Mouse (Mus musculus) midbrain, postnatal 0 days (tissue): ENCODE measurements around the gene Tmem239. TPM values are rescaled to one million over a fixed set of nuclear protein-coding genes. Genes with fewer than 3 reads are reported as not detected.
A peak's percentile ranks its signal among the peaks of the same experiment; 100 is the strongest.

Experiments used
- ATAC-seq: fragments of 200-750 bp; cut with Nextera tagmentation; 2 replicates; pipeline ENCODE4 v1.8.0; 2017; ENCODE audit warnings: moderate number of reproducible peaks, mild to moderate bottlenecking, moderate TSS enrichment, moderate library complexity; ENCODE audit not compliant: low FRiP score
- DNase-seq: peaks from one replicate; pipeline ENCODE4 v3.0.0-alpha.2; 2015; ENCODE audit warnings: low spot score
- H3K27ac ChIP-seq: fragments of 300-500 bp; sonication (generic); 2 replicates; pipeline ENCODE4 v1.5.1; 2014; ENCODE audit warnings: low read depth, mild to moderate bottlenecking, low read length, mixed read lengths
- H3K27me3 ChIP-seq: fragments of 300-500 bp; sonication (generic); 2 replicates; pipeline ENCODE4 v1.6.1; 2014; ENCODE audit warnings: low read length, control low read depth, mixed read lengths; ENCODE audit not compliant: insufficient read depth
- H3K36me3 ChIP-seq: fragments of 300-500 bp; sonication (generic); 2 replicates; pipeline ENCODE4 v1.6.1; 2014; ENCODE audit warnings: low read length, control low read depth, mixed read lengths; ENCODE audit not compliant: insufficient read depth
- H3K4me1 ChIP-seq: fragments of 300-500 bp; sonication (generic); 2 replicates; pipeline ENCODE4 v1.6.1; 2014; ENCODE audit warnings: mild to moderate bottlenecking, control low read depth, antibody characterized with exemption, low read length, mixed read lengths; ENCODE audit not compliant: insufficient read depth
- H3K4me2 ChIP-seq: fragments of 300-500 bp; sonication (generic); 2 replicates; pipeline ENCODE4 v1.6.1; 2014; ENCODE audit warnings: low read depth, mild to moderate bottlenecking, low read length, mixed read lengths; ENCODE audit not compliant: poor library complexity, severe bottlenecking
- H3K4me3 ChIP-seq: fragments of 300-500 bp; sonication (generic); 2 replicates; pipeline ENCODE4 v1.5.1; 2014; ENCODE audit warnings: low read depth, mild to moderate bottlenecking, low read length, moderate library complexity
- H3K9ac ChIP-seq: fragments of 300-500 bp; sonication (generic); replicated peaks from 2 replicates; pipeline ENCODE4 v1.6.1; 2014; ENCODE audit warnings: mild to moderate bottlenecking, low read length, moderate library complexity, mixed read lengths; ENCODE audit not compliant: poor library complexity, severe bottlenecking
- H3K9me3 ChIP-seq: fragments of 300-500 bp; sonication (generic); 2 replicates; pipeline ENCODE4 v1.6.1; 2016; ENCODE audit warnings: low read length, control low read depth
- CTCF ChIP-seq: IDR thresholded peaks from 2 replicates; pipeline ENCODE4 v1.5.1; 2016; ENCODE audit warnings: antibody characterized with exemption, mild to moderate bottlenecking
- WGBS: fragments of 180-500 bp; shearing (Covaris S2); extraction: QIAGEN DNeasy Blood & Tissue Kit; methylation state at CpG from one replicate; pipeline ENCODE4 v1.1.7; 2014; 5-methylcytosine and 5-hydroxymethylcytosine counted together
- polyA plus RNA-seq: library from polyadenylated mRNA; unstranded; fragments of >200 nt; fragmentation: Nextera tagmentation; extraction: Ambion mirVana; gene quantifications from 2 replicates; pipeline ENCODE4 v1.2.1, GENCODE M21; 2015
- total RNA-seq: library from RNA; depleted of rRNA; stranded (reverse); fragments of >200 nt; gene quantifications from 2 replicates; pipeline ENCODE4 v1.2.3, GENCODE M21; 2014

Gene Tmem239
- total and polyA plus RNA-seq, 2 experiments from 2014 or later, result not detected

- ATAC-seq, result no peak
- H3K27ac ChIP-seq, result peak overlapping the region; percentile 97
- H3K27me3 ChIP-seq, result no peaks in the 10 kb centered on the region
- 37% methylated on average over 5 of the region's 5 CpGs for WGBS
- peak; percentile 59 for DNase-seq
- peak overlapping the region; percentile 90 for H3K9ac ChIP-seq
- H3K9me3 ChIP-seq, result no peaks in the 10 kb centered on the region
- H3K4me3 ChIP-seq, result peak overlapping the region; percentile 86
- peak; percentile 61 for TF ChIP-seq CTCF
- peaks cover 15% of the 10 kb centered on the region; the same call in 1 of the 2 replicates for H3K4me1 ChIP-seq
- peak overlapping the region; percentile 90 for H3K4me2 ChIP-seq
- no peaks in the 10 kb centered on the region for H3K36me3 ChIP-seq
Observed at GRCm38 (mm10) chr2:130425112-130425511, 18.8 kb downstream of the Tmem239 start.

- Histone ChIP-seq H3K4me2 (no peak overlapping the region), H3K4me1 (peaks cover 6% of the 10 kb centered on the region; the same call in 1 of the 2 replicates), H3K4me3 (no peak overlapping the region), H3K36me3 (peaks cover 4% of the 10 kb centered on the region; the same call in 1 of the 2 replicates), H3K9me3 (no peaks in the 10 kb centered on the region), H3K9ac (no peak overlapping the region), H3K27ac (no peak overlapping the region), H3K27me3 (no peaks in the 10 kb centered on the region)
- ATAC-seq (no peak), DNase-seq (no peak)
- no peak for TF ChIP-seq CTCF
- 70% methylated on average over 2 of the region's 2 CpGs for WGBS
Observed at GRCm38 (mm10) chr2:130429851-130430250, 23.6 kb downstream of the Tmem239 start.

GRCm38 (mm10) chr2:130430484-130430883 is 24.2 kb downstream of the Tmem239 start:
- TF ChIP-seq CTCF, result no peak
- 82% methylated on average over 3 of the region's 3 CpGs for WGBS

GRCm38 (mm10) chr2:130432157-130432556 is 25.9 kb downstream of the Tmem239 start:
- WGBS, result 86% methylated on average over 3 of the region's 3 CpGs
- TF ChIP-seq CTCF, result no peak
- Histone ChIP-seq H3K27me3 (no peaks in the 10 kb centered on the region), H3K4me2 (no peak overlapping the region), H3K9me3 (no peaks in the 10 kb centered on the region), H3K9ac (no peak overlapping the region), H3K27ac (no peak overlapping the region), H3K36me3 (peaks cover 6% of the 10 kb centered on the region; the same call in 1 of the 2 replicates), H3K4me3 (no peak overlapping the region), H3K4me1 (no peaks in the 10 kb centered on the region)
- no peak for ATAC-seq
- DNase-seq, result no peak

More at GRCm38 (mm10) chr2:130430484-130430883, 24.2 kb downstream of the Tmem239 start:
- H3K9me3 ChIP-seq, result no peaks in the 10 kb centered on the region
- H3K4me1 ChIP-seq, result no peaks in the 10 kb centered on the region
- H3K4me3 ChIP-seq, result no peak overlapping the region
- DNase-seq (no peak), ATAC-seq (no peak)
- peaks cover 4% of the 10 kb centered on the region; the same call in 1 of the 2 replicates for H3K36me3 ChIP-seq
- no peaks in the 10 kb centered on the region for H3K27me3 ChIP-seq
- no peak overlapping the region for H3K4me2 ChIP-seq
- H3K9ac ChIP-seq, result no peak overlapping the region
- no peak overlapping the region for H3K27ac ChIP-seq

- no peak overlapping the region for H3K9ac ChIP-seq
- H3K27me3 ChIP-seq, result no peaks in the 10 kb centered on the region
- peak; percentile 71 for DNase-seq
- H3K4me3 ChIP-seq, result no peak overlapping the region
- no peak overlapping the region for H3K4me2 ChIP-seq
- H3K4me1 ChIP-seq, result no peaks in the 10 kb centered on the region
- no peaks in the 10 kb centered on the region for H3K9me3 ChIP-seq
- H3K27ac ChIP-seq, result no peak overlapping the region
- peaks cover 14% of the 10 kb centered on the region for H3K36me3 ChIP-seq
- peak; percentile 77 for TF ChIP-seq CTCF
- no peak for ATAC-seq
- 28% methylated on average over 4 of the region's 4 CpGs for WGBS
Observed at GRCm38 (mm10) chr2:130433152-130433551, 26.9 kb downstream of the Tmem239 start.

- H3K36me3 ChIP-seq, result peaks cover 46% of the 10 kb centered on the region
- DNase-seq, result no peak
- WGBS, result 97% methylated on average over 1 of the region's 1 CpGs
Observed at GRCm38 (mm10) chr2:130436769-130437168, 30.5 kb downstream of the Tmem239 start.

More at GRCm38 (mm10) chr2:130436769-130437168, 30.5 kb downstream of the Tmem239 start:
- Histone ChIP-seq H3K4me2 (no peak overlapping the region), H3K27ac (no peak overlapping the region), H3K27me3 (no peaks in the 10 kb centered on the region), H3K9me3 (no peaks in the 10 kb centered on the region), H3K4me3 (no peak overlapping the region), H3K9ac (no peak overlapping the region), H3K4me1 (no peaks in the 10 kb centered on the region)
- ATAC-seq, result no peak
- TF ChIP-seq CTCF, result no peak
